Mouse (Mus musculus): Measurements from ENCODE around the gene Ankrd11. TPM values are rescaled to one million over a fixed set of nuclear protein-coding genes. Genes with fewer than 3 reads are reported as not detected.
A peak's percentile ranks its signal among the peaks of the same experiment; 100 is the strongest.

Ankrd11 gene
- polyA plus RNA-seq, 1 experiment from 2014 or later, result 65.7 TPM

DNA sequence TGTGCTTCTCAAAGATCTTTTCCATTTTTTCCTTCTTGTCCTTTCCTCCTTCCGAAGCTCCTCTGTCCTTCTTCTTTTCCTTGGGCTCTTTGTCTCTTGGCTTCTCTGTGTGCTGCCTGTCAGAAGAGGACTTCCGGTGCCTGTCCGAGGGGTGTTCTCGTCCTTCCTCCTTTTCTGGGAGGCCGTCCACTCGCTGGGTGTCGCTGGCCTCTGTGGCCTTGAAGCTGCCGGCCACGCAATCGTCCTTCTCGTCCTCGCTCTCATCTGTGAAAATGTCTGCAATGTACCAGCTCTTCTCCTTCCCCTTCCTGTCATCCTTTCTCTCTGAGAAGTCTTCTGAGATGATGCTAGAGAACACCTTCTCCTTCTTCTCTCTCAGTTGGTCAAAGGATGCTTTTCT, 148.6 kb downstream of the Ankrd11 start:
- WGBS, result 94% methylated on average over 12 of the region's 12 CpGs

DNA sequence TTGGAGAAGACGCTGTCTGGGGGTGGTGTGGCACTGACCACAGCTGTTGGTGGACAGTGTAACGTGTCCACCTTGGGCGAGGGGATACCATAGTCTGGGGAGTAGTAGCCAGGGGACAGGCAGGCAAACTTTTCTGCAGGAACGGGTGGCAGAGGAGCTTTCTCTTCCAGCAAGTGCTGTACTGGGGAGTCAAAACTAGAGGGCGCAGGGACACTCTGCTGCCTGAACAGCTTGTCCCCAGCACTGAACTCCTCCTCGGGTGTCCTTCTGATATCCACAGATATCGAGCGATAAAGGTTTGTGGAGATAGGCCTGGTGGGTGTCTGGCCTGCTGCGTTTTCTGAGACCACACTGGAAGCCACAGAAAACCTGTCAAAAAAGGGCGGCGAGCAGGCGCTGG, 150.6 kb downstream of the Ankrd11 start:
- H3K4me3 ChIP-seq (replicated peaks), result no peak overlapping the region
- ATAC-seq (ENCODE audit: low FRiP score), result no peak
- H3K4me2 ChIP-seq, result no peak overlapping the region
- no peaks in the 10 kb centered on the region for H3K4me1 ChIP-seq
- 90% methylated on average over 12 of the region's 12 CpGs for WGBS
- no peak overlapping the region for H3K27ac ChIP-seq
- H3K27me3 ChIP-seq, result no peaks in the 10 kb centered on the region
- no peaks in the 10 kb centered on the region for H3K9me3 ChIP-seq
- H3K9ac ChIP-seq, result no peak overlapping the region
- peaks cover 98% of the 10 kb centered on the region for H3K36me3 ChIP-seq (replicated peaks)

More for the DNA sequence above, 148.6 kb downstream of the Ankrd11 start:
- Histone ChIP-seq H3K27ac (no peak overlapping the region), H3K4me1 (no peaks in the 10 kb centered on the region), H3K27me3 (no peaks in the 10 kb centered on the region), H3K9ac (no peak overlapping the region), H3K9me3 (no peaks in the 10 kb centered on the region), H3K4me2 (no peak overlapping the region), H3K4me3 (replicated peaks) (no peak overlapping the region), H3K36me3 (replicated peaks) (peaks cover 98% of the 10 kb centered on the region)
- ATAC-seq (ENCODE audit: low FRiP score), result no peak

GRCm38 (mm10) chr8:122883671-122884070, 158.4 kb downstream of the Ankrd11 start:
- H3K4me3 ChIP-seq (replicated peaks), result no peak overlapping the region
- H3K9ac ChIP-seq, result no peak overlapping the region
- ATAC-seq (ENCODE audit: low FRiP score), result no peak
- no peaks in the 10 kb centered on the region for H3K9me3 ChIP-seq
- no peak overlapping the region for H3K4me2 ChIP-seq
- H3K36me3 ChIP-seq (replicated peaks), result peaks cover 73% of the 10 kb centered on the region
- H3K4me1 ChIP-seq, result no peaks in the 10 kb centered on the region
- H3K27ac ChIP-seq, result 0 out of 2 replicates have a peak overlapping the region, but pooled peaks have one; percentile 19
- 90% methylated on average over 10 of the region's 10 CpGs for WGBS
- no peaks in the 10 kb centered on the region for H3K27me3 ChIP-seq

DNA sequence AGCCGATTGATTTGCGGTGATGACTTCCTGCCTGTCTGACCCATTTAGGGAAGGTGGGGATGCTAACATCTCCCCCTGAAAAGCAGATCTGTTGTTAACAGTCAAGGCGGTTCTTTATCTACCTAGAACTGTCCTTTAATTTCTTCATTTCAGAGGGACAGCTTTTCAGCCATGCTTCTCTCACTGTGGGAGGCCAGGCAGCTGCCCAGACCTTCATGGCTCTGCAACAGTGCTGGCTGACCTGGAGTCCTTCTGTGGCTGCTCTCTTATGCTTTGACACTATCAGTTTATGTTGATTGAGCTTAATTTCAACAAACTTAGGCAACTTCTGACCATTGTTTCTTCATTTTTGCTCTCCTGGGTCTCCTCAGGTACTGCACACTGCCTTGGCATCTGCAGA, 161.8 kb downstream of the Ankrd11 start:
- Histone ChIP-seq H3K27ac (no peak overlapping the region), H3K4me3 (replicated peaks) (no peak overlapping the region)
- WGBS, result 67% methylated on average over 3 of the region's 3 CpGs

GRCm38 (mm10) chr8:122878231-122878630, 163.8 kb downstream of the Ankrd11 start:
- Histone ChIP-seq H3K9me3 (no peaks in the 10 kb centered on the region), H3K4me2 (no peak overlapping the region), H3K9ac (no peak overlapping the region), H3K4me1 (no peaks in the 10 kb centered on the region), H3K27me3 (no peaks in the 10 kb centered on the region), H3K4me3 (replicated peaks) (no peak overlapping the region), H3K36me3 (replicated peaks) (peaks cover 20% of the 10 kb centered on the region), H3K27ac (no peak overlapping the region)
- ATAC-seq (ENCODE audit: low FRiP score), result no peak
- WGBS, result 90% methylated on average over 3 of the region's 3 CpGs

More for the DNA sequence above, 161.8 kb downstream of the Ankrd11 start:
- Histone ChIP-seq H3K4me1 (no peaks in the 10 kb centered on the region), H3K9ac (no peak overlapping the region), H3K9me3 (no peaks in the 10 kb centered on the region), H3K36me3 (replicated peaks) (peaks cover 39% of the 10 kb centered on the region), H3K4me2 (no peak overlapping the region), H3K27me3 (no peaks in the 10 kb centered on the region)
- no peak for ATAC-seq (ENCODE audit: low FRiP score)

DNA sequence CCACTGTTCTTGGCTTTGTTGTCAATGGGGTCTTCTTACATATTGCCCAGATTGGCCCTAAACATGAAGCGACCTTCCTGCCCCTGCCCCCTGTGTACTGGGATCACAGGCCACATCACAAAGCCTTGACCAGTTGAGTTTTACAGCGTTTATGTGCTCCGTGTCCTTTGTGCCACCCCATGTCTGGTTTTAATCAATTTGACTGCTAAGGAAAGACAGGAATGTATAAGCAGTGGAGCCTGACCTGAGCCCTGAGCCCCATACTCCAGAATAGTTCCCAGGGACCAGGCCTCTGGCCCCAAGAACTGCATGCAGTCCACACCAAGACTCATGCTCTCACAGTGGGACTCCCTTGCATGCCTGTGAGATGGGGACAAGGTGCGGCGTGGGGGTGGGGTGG, 166.9 kb downstream of the Ankrd11 start:
- Histone ChIP-seq H3K36me3 (replicated peaks) (no peaks in the 10 kb centered on the region), H3K4me3 (replicated peaks) (no peak overlapping the region), H3K27ac (no peak overlapping the region), H3K4me1 (peaks cover 4% of the 10 kb centered on the region; the same call in 1 of the 2 replicates), H3K4me2 (no peak overlapping the region), H3K9me3 (no peaks in the 10 kb centered on the region), H3K9ac (no peak overlapping the region), H3K27me3 (0 out of 2 replicates have a peak, but pooled peaks cover 7% of the 10 kb centered on the region)
- ATAC-seq (ENCODE audit: low FRiP score), result no peak
- 76% methylated on average over 5 of the region's 5 CpGs for WGBS

DNA sequence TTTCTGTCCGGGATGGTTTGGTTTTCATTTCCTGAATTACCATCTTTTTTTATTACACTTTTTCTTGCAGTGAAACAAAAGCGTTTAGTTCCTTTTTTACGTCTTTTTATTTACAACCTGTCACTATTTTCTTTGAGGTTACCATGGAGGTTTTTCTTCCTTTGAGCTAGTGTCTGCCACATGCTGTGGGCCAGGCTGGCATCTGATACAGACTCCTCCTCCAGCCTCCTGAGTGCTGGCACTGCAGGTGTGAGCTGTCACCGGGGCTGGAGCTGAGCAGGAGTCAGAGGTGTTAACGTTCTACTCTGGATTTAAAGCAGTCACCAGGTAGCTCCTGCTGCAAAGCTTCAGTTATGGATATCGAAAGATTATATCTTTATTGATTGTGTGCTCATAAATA, 168.9 kb downstream of the Ankrd11 start:
- no peak overlapping the region for H3K27ac ChIP-seq
- H3K9me3 ChIP-seq, result no peaks in the 10 kb centered on the region
- H3K36me3 ChIP-seq (replicated peaks), result no peaks in the 10 kb centered on the region
- H3K27me3 ChIP-seq, result peaks cover 14% of the 10 kb centered on the region; the same call in 1 of the 2 replicates
- H3K4me3 ChIP-seq (replicated peaks), result no peak overlapping the region
- 66% methylated on average over 6 of the region's 6 CpGs for WGBS
- peaks cover 4% of the 10 kb centered on the region; the same call in 1 of the 2 replicates for H3K4me1 ChIP-seq
- ATAC-seq (ENCODE audit: low FRiP score), result no peak
- no peak overlapping the region for H3K9ac ChIP-seq
- H3K4me2 ChIP-seq, result no peak overlapping the region

- Histone ChIP-seq H3K27me3 (peaks cover 14% of the 10 kb centered on the region; the same call in 1 of the 2 replicates), H3K27ac (no peak overlapping the region), H3K9me3 (no peaks in the 10 kb centered on the region), H3K4me2 (no peak overlapping the region), H3K9ac (no peak overlapping the region), H3K36me3 (replicated peaks) (no peaks in the 10 kb centered on the region), H3K4me1 (peaks cover 4% of the 10 kb centered on the region; the same call in 1 of the 2 replicates), H3K4me3 (replicated peaks) (no peak overlapping the region)
- 59% methylated on average over 9 of the region's 9 CpGs for WGBS
- ATAC-seq (ENCODE audit: low FRiP score), result no peak
Observed at GRCm38 (mm10) chr8:122871663-122872062, 170.4 kb downstream of the Ankrd11 start.

- ATAC-seq (ENCODE audit: low FRiP score), result no peak
- peaks cover 1% of the 10 kb centered on the region; the same call in 1 of the 2 replicates for H3K9me3 ChIP-seq
- H3K27ac ChIP-seq, result no peak overlapping the region
- no peaks in the 10 kb centered on the region for H3K36me3 ChIP-seq (replicated peaks)
- peaks cover 23% of the 10 kb centered on the region; the same call in 1 of the 2 replicates for H3K27me3 ChIP-seq
- H3K4me2 ChIP-seq, result peak overlapping the region; percentile 22; the same call in 1 of the 2 replicates
- WGBS, result 9% methylated on average over 31 of the region's 31 CpGs
- H3K9ac ChIP-seq, result no peak overlapping the region
- H3K4me1 ChIP-seq, result peaks cover 4% of the 10 kb centered on the region; the same call in 1 of the 2 replicates
- H3K4me3 ChIP-seq (replicated peaks), result no peak overlapping the region
Observed at GRCm38 (mm10) chr8:122870377-122870863, 171.7 kb downstream of the Ankrd11 start.

DNA sequence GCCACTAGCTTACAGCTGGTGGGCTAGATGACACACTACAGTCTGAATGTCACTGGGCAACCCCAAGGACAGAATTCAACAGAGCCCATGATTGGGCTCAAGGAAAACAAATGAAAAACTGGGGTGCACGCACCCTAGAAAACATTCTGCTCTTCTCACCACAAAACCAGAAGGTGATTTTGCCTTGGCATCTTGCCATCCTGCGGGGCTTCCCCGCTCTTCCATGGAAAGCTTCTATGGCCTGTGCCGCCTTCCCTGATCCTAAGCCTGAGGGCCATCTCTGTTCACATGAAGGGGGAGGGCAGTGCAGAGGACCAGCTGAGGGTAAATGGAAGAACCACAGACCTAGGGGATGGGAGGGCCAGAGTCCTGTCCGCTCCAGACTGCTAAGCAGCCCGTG, 174.1 kb downstream of the Ankrd11 start:
- no peak overlapping the region for H3K4me2 ChIP-seq
- WGBS, result 89% methylated on average over 6 of the region's 6 CpGs
- ATAC-seq (ENCODE audit: low FRiP score), result no peak

GRCm38 (mm10) chr8:122866231-122866630, 175.8 kb downstream of the Ankrd11 start:
- Histone ChIP-seq H3K27me3 (peaks cover 32% of the 10 kb centered on the region; the same call in 1 of the 2 replicates), H3K27ac (no peak overlapping the region), H3K9me3 (peaks cover 16% of the 10 kb centered on the region), H3K4me1 (peaks cover 4% of the 10 kb centered on the region; the same call in 1 of the 2 replicates), H3K4me3 (replicated peaks) (no peak overlapping the region), H3K9ac (no peak overlapping the region), H3K4me2 (no peak overlapping the region), H3K36me3 (replicated peaks) (no peaks in the 10 kb centered on the region)
- ATAC-seq (ENCODE audit: low FRiP score), result no peak
- WGBS, result 83% methylated on average over 8 of the region's 8 CpGs

More for the DNA sequence above, 174.1 kb downstream of the Ankrd11 start:
- no peak overlapping the region for H3K4me3 ChIP-seq (replicated peaks)
- peaks cover 28% of the 10 kb centered on the region; the same call in 1 of the 2 replicates for H3K27me3 ChIP-seq
- peaks cover 4% of the 10 kb centered on the region; the same call in 1 of the 2 replicates for H3K4me1 ChIP-seq
- H3K9ac ChIP-seq, result no peak overlapping the region
- H3K9me3 ChIP-seq, result peaks cover 16% of the 10 kb centered on the region
- H3K27ac ChIP-seq, result no peak overlapping the region
- no peaks in the 10 kb centered on the region for H3K36me3 ChIP-seq (replicated peaks)

DNA sequence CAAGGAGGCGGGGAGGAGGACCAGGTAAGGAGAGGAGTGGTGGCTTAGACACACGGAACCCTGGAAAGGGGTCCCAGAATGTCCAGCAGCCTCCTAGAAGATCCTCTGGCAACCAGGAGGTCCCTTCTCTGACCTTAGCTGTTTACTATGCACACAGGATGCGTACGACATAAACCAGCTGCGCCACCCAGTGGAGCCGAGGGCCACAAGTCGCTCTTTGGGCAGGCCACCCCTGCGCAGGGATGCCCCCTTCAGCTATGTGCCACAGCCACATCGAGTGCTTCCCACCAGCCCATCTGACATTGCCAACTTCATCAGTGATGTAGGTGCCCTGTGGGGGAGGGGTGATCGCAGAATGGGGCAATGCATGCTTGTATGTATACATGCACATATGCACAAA, 176.6 kb downstream of the Ankrd11 start:
- Histone ChIP-seq H3K4me3 (replicated peaks) (peak overlapping the region; percentile 23), H3K4me1 (peaks cover 3% of the 10 kb centered on the region; the same call in 1 of the 2 replicates), H3K9ac (no peak overlapping the region), H3K9me3 (peaks cover 16% of the 10 kb centered on the region), H3K36me3 (replicated peaks) (no peaks in the 10 kb centered on the region), H3K27ac (no peak overlapping the region), H3K27me3 (peaks cover 28% of the 10 kb centered on the region; the same call in 1 of the 2 replicates), H3K4me2 (peak overlapping the region; percentile 42)
- ATAC-seq (ENCODE audit: low FRiP score), result no peak
- 58% methylated on average over 10 of the region's 10 CpGs for WGBS

- H3K27me3 ChIP-seq, result peaks cover 20% of the 10 kb centered on the region; the same call in 1 of the 2 replicates
- peaks cover 16% of the 10 kb centered on the region for H3K9me3 ChIP-seq
- WGBS, result 50% methylated on average over 24 of the region's 26 CpGs
- peak overlapping the region; percentile 23 for H3K4me3 ChIP-seq (replicated peaks)
- no peak overlapping the region for H3K27ac ChIP-seq
- peak overlapping the region; percentile 42 for H3K4me2 ChIP-seq
- no peaks in the 10 kb centered on the region; the same call in 1 of the 2 replicates for H3K4me1 ChIP-seq
- H3K36me3 ChIP-seq (replicated peaks), result no peaks in the 10 kb centered on the region
- peak; percentile 46; the same call in 1 of the 2 replicates for ATAC-seq (ENCODE audit: low FRiP score)
- no peak overlapping the region for H3K9ac ChIP-seq
Observed at GRCm38 (mm10) chr8:122864719-122865129, 177.4 kb downstream of the Ankrd11 start.
